Mouse (Mus musculus) frontal cortex, adult 2 months (tissue): ENCODE data around the gene Slc15a4. TPM values are rescaled to one million over a fixed set of nuclear protein-coding genes. Genes with fewer than 3 reads are reported as not detected.

Source experiments
- DNase-seq, 2 experiments: peaks; one replicate each; pipeline ENCODE4 v3.0.0; 2022; ENCODE audit warnings: low spot score in 1 of 2; ENCODE audit errors: extremely low spot score in 1 of 2
- polyA plus RNA-seq: library from polyadenylated mRNA; depleted of rRNA; stranded (reverse); fragments of >200 nt; gene quantifications from 2 replicates; pipeline ENCODE4 v1.2.3, GENCODE M21; 2012; rRNA removed

Slc15a4 gene
- polyA plus RNA-seq, 1 experiment, result 22.1 TPM

GRCm38 (mm10) chr5:127561086-127561485 lies 71.6 kb downstream of the Slc15a4 start:
- no peak for DNase-seq

DNA sequence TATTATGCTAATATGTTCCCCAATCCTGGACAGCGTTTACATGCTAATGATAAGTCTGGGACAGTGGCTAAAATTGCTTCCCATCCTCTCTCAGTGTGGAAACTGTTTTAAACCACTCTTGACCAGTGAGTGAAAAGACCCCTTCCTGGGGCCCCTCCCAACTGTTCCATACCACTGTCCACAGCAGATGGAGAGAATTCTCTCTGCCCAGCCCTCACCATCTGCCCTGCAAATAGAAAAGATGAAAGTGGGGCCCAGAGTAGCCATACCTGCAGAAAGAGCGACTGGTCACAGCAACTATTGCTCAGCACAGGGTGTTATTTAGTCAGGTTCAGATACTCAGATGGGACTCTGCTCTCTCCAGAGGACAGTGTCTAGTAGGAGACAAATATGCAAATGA lies 84.6 kb downstream of the Slc15a4 start:
- no peak for DNase-seq

DNA sequence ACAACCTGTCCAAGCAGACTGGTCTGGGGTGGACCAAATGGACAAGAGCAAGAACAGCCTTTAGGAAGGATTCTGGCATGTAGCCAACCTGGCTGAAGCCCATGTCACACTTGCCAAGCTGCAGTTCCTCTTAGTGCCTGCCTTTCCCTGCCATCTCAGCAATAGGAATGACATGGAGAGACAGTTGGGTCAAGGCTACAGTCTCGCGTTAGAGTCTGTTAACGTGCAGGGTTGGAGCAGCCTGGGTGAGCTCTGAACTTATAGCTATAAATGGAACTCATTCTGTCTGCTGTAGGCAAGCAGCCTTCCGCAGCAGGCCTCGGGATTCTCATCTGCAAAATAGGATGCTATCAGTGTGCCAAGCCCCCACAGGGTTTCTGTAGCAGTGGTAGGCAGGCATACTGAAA lies 86.1 kb downstream of the Slc15a4 start:
- DNase-seq, result no peak

Other genes starting within 250 kb of the Slc15a4 start
- 15.2 and 17.9 TPM in 2 replicates for gene Glt1d1, start 635 bp downstream of the Slc15a4 start, polyA plus RNA-seq